Mouse (Mus musculus): ENCODE data around the gene Sin3b. TPM values are rescaled to one million over a fixed set of nuclear protein-coding genes. Genes with fewer than 3 reads are reported as not detected.
"Not testable (repeated sequence)": the region's sequence is repeated elsewhere in the genome, so short reads cannot be mapped to it uniquely, and the experiment has no call there.

The Sin3b gene
- total RNA-seq (2021): 10 to 100 TPM; 32.5 to 33.0 TPM
- long read RNA-seq, experiment 1, transcript Sin3b-202 (7 exons, 1,024 nt): major isoform, 9 of 27 reads
- long read RNA-seq, experiment 1, partial matches to known transcripts: 14 of 27 reads
- long read RNA-seq, experiment 1, other reads (novel, unspliced or antisense): 4 of 27 reads
- long read RNA-seq, experiment 2, transcript Sin3b-202 (7 exons, 1,024 nt): major isoform, 19 of 40 reads
- long read RNA-seq, experiment 2, partial matches to known transcripts: 13 of 40 reads
- long read RNA-seq, experiment 2, other reads (novel, unspliced or antisense): 8 of 40 reads

DNA sequence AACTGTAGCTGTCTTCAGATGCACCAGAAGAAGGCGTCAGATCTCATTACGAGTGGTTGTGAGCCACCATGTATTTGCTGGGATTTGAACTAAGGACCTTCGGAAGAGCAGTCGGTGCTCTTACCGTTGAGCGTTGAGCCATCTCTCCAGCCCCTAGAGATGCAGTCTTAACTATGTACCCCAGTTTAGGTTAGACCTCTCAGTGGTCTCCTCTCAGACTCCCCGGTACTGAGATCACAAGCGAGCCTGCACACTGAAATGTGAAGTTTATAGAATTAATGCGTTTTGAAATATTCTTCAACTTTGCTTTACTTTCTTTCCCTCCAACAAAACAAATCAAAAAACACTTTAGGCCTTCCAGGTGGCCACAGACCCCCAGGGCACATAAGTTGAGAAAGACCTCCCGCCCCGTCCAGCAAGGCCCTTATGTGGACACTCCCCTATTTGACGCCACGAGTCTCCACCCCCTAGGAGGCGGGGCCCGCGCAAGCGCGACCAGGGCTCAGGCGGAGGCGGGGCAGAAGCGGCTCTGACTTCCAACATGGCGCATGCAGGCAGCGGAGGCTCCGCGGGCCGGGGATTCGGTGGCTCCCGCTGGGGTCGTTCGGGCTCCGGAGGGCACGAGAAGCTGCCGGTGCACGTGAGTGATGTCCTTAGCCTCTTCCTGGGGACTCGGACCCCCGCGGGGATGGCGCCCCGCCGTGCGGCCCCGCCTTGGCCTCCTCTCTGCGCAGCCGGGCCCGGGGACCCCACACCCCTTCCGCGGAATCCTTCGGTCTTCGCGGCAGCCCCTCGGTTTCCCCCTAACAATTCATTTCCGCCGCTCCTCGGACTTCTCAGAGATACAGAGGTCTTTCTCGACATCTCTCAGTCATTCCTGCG, at the start of gene Sin3b:
Sin3b (plus strand) TSS at position 517 of the 882 bp plus-strand sequence.
- peak; percentile 94 to 95 for DNase-seq
- intact Hi-C loops (cut with DNase I): loop anchor here (10.0 kb wide), 1 partner anchor 238 kb away; no protein-coding TSS in a partner anchor

DNA sequence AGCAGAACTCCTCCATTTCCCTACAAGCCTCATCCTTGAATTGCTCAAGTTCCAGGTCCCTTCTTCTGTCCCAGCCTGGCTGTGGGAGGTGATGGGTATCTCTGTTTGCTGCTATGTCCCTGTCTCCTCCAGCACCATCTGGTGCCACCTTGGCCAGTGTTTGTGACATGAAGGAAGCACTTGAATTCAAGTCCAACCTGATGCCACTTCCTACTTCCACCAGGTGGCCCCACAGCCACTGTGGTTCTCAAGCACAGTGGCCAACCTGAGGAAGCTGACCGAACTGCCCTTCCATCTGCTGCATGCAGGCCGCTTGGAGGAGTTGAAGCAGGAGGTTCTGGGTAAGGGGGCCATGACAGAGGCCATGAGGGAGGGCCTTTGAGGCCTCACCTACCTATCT, 48.9 kb upstream of the Sin3b start:
- DNase-seq: no peak
- intact Hi-C loops (cut with DNase I): no loop called here

DNA sequence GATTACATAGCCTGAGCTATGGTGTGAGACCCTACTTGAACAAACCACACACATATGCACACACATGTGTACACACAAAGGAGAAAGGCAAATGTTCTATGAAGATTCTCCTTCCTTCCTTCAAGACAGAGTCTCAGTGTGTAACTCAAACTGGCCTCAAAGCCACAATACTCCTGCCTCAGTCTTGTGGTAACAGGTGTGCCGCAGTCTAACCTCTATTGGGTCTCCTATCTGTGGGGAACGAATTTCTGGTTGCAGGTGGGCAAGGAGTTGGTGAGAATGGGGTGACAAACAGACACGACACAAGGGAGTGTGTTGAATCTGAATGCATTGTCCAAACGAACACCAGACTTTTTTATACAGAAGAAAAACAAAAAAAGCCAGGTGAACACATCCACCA, 46.6 kb upstream of the Sin3b start:
- intact Hi-C loops (cut with DNase I): no loop called here
- DNase-seq: no peak

DNA sequence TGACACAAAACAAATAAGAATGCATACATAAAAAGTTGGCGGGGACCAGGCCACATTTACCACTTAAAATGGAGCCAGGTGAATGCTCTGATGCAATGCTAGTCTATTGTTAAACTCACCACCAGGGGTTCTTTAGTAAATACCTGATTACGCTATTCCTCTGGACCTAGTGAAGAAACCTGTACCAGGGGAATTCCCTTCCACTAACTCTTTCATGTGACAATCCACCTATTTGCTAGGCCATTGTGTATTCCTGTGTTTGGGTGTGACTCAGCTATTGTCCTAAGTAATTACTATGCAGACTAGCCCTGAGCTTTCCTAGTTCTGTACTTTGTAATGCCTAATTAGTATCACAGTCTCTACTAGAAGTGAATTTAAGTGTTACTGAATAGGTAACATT, 46.2 kb upstream of the Sin3b start:
- intact Hi-C loops (cut with DNase I); DNase-seq: not testable (repeated sequence)

DNA sequence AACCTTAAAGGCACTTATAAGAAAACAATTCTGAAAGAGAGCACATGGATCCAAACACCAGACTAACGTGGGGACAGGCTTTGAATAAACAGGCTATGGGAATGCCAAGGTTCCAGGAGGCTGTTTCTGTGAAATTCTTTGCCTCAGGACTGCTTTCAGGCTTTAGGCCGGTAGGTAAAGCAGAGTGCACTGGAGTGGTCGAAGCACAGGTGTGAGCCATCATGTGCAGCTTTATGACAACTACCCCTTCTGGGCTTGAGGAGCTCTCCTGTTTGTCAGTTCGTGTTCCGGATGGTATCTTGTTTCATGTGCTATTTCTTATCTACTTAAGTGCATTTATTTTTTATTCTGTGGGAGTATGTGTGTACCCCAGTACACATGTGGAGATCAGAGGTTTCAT, 45.8 kb upstream of the Sin3b start:
- DNase-seq: no peak
- intact Hi-C loops (cut with DNase I): no loop called here

DNA sequence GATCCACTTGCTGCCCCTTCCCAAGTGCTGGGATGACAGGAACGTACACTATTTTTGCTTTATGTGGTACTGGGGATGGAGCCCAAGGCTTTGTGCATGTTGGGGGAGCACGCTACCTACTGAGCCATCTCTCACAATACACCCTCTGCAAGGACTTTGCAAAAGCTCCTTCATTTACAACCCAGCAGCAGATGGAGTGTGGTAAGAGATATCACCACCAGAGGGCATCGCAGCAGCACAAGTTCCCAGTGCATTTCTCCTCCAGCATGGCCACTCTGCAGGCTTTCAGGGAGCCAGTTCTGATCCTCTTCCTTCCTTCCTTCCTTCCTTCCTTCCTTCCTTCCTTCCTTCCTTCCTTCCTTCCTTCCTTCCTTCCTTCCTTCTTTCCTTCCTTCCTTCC, 43.0 kb upstream of the Sin3b start:
- DNase-seq: peak; percentile 16 to 24
- intact Hi-C loops (cut with DNase I): loop anchor here (1.0 kb wide), 1 partner anchor 66 kb away; no protein-coding TSS in a partner anchor

DNA sequence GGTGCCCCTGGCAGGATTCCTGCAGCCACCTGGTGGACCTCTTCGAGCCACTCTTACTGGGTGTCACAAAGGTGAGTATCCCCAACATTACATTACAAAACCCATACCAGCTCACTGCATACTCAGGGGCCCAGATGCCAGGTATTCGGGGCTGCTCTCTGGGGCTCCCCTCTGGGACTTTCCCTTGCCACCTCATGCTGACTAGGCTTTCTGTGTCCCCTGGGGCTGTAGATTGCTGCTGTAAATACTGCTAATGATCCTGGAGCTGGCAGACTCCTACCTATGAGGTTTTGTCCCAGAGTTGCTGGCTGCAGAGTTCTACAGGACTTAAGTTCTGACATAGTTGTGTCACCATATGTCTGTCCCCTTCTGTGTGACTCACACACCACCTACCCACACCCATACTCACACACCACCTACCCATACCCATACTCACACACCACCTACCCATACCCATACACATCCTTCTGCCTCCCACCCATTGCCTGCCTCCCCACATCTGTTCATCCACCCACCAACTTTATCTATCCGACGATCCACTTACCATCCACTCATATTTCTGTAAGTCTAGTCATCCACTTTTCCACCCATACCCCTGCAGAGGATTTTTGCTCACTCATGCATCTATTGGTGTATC, 40.9 kb upstream of the Sin3b start:
- DNase-seq: no peak
- intact Hi-C loops (cut with DNase I): no loop called here

DNA sequence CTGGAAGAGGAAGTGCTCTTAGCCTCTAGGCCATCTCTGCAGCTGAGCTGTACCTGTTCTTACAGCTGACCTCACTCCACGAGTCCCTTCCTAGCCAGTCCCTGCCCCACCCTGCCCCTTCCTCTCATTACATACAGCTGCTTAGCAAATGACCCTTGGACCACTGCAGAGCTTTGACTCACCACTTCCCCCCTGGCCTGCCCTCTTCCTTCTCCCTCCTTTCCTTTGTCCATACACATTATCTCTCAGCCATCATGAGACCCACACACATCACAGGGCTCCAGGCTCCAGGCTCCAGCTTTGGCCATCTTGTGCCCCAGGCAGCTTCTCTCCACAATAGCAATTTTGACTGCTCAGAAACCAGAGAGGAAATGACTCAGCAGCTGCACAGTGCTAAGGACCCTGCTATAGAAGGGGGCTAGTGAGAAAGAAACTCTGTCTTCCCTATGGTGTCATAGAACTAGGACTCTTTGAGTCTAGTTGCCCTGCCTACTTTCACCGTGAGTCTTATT, 40.0 kb upstream of the Sin3b start:
- no peak for DNase-seq
- intact Hi-C loops (cut with DNase I): no loop called here

DNA sequence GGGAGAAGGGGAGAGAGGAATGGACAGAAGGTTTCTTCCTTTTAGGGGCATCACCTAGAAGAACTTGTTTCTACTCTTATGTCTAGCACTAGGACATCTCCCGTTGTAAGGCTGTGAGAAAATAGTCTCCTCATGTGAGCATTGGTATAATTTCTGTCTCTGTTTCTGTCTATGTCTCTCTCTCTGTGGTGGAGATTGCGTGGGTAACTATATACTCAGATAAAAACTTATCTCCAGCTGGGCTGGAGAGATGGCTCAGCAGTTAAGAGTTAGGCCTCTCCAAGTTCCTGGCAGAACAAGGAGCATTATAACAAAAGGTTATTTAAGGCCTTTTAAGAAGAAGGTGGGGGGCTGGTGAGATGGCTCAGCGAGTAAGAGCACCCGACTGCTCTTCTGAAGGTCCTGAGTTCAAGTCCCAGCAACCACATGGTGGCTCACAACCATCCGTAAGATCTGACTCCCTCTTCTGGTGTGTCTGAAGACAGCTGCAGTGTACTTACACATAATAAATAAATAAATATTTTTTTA, 39.4 kb upstream of the Sin3b start:
- DNase-seq; intact Hi-C loops (cut with DNase I): not testable (repeated sequence)

DNA sequence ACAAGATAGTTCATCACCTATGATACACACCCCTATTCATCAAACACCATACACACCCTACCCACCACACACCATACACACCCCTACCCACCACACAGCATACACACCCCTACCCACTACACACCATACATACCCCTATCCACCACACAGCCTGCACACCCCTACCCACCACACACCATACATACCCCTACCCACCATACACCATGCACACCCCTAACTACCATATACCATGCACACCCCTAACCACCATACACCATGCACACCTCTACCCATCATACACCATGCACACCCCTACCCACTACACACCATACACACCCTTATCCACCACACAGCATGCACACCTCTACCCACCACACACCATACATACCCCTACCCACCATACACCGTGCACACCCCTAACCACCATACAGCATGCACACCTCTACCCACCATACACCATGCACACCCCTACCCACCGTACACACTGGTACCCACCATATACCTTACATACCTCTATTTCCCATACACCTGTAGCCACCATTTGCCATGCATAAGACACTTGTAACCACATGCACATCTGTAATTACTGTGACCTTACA, 24.6 kb upstream of the Sin3b start:
- no peak for DNase-seq
- intact Hi-C loops (cut with DNase I): no loop called here

DNA sequence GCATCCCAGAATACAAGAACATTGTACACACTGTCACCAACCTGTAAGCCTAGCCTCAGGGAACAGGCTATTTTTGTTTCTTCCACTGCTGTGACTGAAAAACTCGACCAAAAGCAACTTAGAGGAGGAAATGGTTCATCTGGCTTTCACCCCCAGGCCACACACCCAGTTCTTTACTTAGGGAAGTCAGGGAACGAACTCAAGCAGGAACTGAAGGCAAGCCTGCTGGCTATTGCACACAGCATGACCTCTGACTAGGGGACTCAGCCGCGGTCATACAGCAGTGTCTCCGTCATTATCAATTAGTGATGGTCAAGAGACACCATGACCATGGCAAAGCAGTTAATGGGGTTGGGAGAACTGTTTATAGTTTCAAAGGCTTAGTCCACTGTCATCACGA, 10.5 kb upstream of the Sin3b start:
- DNase-seq: no peak
- intact Hi-C loops (cut with DNase I): no loop called here

DNA sequence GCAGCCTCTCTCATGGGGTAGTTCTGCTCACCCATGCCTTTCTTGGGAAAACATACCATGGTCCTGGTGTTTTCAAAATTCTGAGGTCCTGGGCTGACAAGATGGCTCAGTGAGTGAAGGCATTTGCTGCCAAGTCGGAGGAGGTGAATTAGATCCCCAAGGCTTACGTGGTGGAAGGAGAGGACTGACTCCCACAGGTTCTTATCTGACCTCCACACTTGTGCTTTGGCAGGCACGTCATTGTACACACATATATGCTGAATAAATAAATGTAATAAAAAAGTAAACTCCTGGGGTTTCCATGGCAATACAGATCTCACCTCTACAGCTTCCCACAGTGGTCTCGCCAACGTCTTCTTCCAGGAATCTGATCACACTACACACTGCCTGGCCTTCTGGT, 6.5 kb upstream of the Sin3b start:
- DNase-seq: no peak

DNA sequence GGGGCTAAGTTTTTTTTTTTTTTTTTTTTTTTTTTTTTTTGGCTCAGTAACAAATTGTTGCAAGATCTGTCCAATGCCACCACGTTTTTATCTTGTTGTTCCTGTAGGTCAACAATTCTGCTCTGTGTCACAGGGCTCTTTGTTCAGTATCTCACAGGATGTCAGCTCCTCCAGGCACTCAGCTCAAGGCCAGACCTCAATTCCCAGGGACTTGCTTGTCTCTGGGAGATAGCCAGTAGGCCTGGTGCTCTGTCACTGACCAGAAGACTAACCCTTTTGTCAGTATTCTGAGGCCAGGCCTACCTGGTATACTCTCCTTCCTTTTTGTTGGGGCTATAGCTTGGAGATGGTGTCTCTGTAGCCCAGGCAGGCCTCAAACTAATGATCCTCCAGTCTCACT, 2.5 kb upstream of the Sin3b start:
- intact Hi-C loops (cut with DNase I): loop anchor here (10.0 kb wide), 1 partner anchor 236 kb away; no protein-coding TSS in a partner anchor
- no peak for DNase-seq

More for the DNA sequence above, 6.5 kb upstream of the Sin3b start:
- intact Hi-C loops (cut with DNase I): no loop called here

DNA sequence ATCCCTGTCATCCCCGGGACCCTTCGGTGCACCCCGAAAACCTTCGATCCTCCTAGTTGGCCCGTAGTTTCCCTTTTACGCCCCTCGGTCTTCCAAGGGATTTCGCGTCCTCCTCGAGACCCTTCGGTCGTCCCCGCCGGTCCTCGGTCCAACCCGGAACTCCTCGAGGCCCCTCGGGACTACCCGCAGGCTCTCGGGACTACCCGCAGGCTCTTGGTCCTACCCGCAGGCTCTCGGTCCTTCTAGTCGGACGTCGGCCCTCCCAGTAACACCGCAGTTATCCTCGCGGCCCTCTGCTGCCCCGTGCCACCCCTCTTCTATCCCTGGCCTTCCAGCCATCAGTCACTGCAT, 541 bp downstream of the Sin3b start:
- DNase-seq: no peak
- intact Hi-C loops (cut with DNase I): loop anchor here (10.0 kb wide), 1 partner anchor 239 kb away; no protein-coding TSS in a partner anchor

DNA sequence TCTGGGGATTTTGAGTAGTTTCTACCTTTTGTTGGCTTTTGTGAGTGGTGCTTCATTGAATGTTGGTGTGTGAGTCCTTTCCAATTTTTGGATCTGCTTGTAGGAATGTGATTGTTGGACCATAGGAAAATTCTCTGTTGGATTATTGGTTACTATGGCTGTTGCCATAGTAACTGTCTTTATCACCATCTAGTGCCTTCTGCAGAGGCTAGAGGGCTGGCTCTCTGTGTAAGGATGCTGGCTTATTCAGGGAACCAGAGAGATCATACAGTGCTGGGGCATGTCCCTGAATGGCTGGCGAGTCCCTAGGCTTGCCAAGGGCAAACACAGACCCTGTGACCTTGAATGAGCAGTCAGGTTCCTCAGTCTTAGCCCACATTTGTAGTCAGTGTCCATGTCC, 5.6 kb downstream of the Sin3b start:
- DNase-seq: no peak
- intact Hi-C loops (cut with DNase I): loop anchor here (10.0 kb wide), 1 partner anchor 244 kb away; no protein-coding TSS in a partner anchor

DNA sequence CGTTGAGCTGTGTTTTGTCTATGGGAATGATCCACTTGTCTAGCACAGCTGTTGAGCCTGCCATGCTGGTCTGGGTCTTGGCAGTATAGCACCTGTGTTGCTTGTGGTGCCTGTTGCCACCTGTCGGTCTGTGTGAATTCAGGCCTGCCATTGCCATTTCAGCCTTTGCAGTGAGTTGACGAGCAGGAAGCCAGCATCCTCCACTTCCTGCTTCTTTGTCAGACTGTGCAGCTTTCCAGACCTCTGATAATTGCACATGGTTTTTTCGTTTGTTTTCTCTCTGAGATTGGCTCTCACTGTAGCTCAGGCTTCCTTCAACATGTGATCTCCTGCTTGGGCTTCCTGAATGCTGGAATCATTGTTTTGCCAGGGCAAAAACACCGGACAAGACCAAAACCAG, 11.9 kb downstream of the Sin3b start:
- DNase-seq: no peak
- intact Hi-C loops (cut with DNase I): no loop called here

DNA sequence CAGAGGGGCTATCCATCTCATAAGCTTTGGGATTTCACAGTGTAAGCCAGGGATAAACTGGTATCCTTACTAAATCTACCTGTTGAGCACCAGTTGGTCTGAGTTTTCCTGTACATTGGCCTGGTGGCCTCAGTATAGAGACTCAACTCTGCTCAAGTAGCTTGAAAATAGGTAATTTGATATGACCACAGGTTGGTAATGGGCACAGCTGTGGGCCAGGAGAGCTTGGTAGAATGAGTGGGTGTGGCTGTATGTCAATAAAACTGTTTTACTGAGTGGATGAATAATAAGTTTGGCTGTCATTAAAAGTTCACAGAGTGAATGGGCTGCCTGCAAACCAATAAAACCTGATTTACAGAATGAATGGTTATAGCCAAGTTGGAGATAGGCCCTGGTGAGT, 13.8 kb downstream of the Sin3b start:
- intact Hi-C loops (cut with DNase I): no loop called here
- DNase-seq: no peak

DNA sequence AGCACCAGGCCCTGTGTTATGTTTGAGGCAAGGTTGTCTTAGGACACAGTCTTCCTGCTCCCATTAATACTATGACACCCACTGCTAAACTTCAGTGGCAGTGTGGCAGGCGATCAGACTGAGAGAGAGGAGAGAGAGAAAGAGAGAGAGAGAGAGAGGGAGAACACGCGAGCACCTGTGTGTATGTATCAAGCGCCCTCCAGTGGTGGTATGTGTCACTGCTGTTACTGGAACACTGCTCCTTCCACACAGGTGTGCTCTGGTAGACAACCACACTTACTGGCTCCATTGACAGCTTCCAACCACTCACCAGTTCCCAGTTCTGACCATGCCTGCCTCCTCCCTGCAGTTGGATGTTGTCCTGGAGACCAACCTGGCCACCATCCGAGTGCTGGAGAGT, 23.0 kb downstream of the Sin3b start:
- intact Hi-C loops (cut with DNase I): loop anchor here (1.0 kb wide), 1 partner anchor 66 kb away; no protein-coding TSS in a partner anchor
- DNase-seq: no peak

DNA sequence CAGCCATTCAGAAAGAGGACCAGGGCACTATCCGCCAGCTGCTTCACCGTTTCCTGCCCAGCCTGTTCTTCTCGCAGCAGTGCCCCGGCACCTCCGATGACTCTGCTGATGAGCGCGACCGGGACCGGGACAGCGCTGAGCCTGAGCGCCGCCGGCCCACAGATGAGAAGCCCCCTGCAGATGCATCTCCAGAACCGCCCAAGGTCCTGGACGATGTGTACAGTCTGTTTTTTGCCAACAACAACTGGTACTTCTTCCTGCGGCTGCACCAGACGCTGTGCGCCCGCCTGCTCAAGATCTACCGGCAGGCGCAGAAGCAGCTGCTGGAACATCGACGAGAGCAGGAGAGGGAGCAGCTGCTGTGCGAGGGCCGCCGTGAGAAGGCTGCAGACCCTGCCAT, 26.8 kb downstream of the Sin3b start:
- DNase-seq: no peak
- intact Hi-C loops (cut with DNase I): no loop called here

DNA sequence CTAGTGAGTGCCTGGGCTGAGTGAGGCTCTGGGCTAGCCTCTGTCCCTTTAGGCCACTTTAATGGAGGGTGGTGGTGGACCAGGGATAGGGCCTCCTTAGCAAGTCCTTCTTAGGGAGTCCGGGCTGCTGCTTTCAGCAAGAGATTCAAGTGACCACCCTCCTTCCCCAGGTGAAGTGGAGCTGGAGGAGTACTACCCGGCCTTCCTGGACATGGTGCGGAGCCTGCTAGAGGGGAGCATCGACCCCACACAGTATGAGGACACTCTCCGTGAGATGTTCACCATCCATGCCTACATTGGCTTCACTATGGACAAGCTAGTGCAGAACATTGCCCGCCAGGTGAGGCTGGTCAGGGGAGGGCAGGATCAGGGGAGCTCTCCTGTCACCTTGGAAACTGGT, 27.2 kb downstream of the Sin3b start:
- peak in 1 of 2 experiments; percentile 6 for DNase-seq
- intact Hi-C loops (cut with DNase I): no loop called here
